Mouse (Mus musculus): ENCODE results near the gene Gins2. TPM values are rescaled to one million over a fixed set of nuclear protein-coding genes. Genes with fewer than 3 reads are reported as not detected.

Gene Gins2
- total and polyA plus RNA-seq, 2 experiments from 2014 or later: 8.4 to 18.1 TPM

GRCm38 (mm10) chr8:120531775-120532516, 57.2 kb downstream of the Gins2 start:
- H3K27me3 ChIP-seq (ENCODE audit: insufficient read depth, low read length): no peaks in the 10 kb centered on the region
- DNase-seq (ENCODE audit: low spot score) (peak; percentile 58), ATAC-seq (ENCODE audit: low FRiP score) (no peak)
- H3K9me3 ChIP-seq (ENCODE audit: low read length): no peaks in the 10 kb centered on the region
- no peak for TF ChIP-seq CTCF (IDR thresholded peaks at IDR 0.05)
- H3K36me3 ChIP-seq (ENCODE audit: insufficient read depth, low read length): no peaks in the 10 kb centered on the region
- WGBS: 52% methylated on average over 10 of the region's 10 CpGs
- H3K27ac ChIP-seq (ENCODE audit: low read depth, low read length): no peak overlapping the region; the same call in 1 of the 2 replicates
- H3K4me2 ChIP-seq (ENCODE audit: low read depth, low read length, poor library complexity, severe bottlenecking): no peak overlapping the region
- no peak overlapping the region for H3K4me3 ChIP-seq (ENCODE audit: low read depth, low read length)
- peaks cover 27% of the 10 kb centered on the region; the same call in 1 of the 2 replicates for H3K4me1 ChIP-seq (ENCODE audit: insufficient read depth, low read length)
- H3K9ac ChIP-seq (replicated peaks; ENCODE audit: low read length, poor library complexity, severe bottlenecking): no peak overlapping the region

- Histone ChIP-seq H3K9me3 (ENCODE audit: low read length) (no peaks in the 10 kb centered on the region), H3K27me3 (ENCODE audit: insufficient read depth, low read length) (no peaks in the 10 kb centered on the region), H3K4me1 (ENCODE audit: insufficient read depth, low read length) (peaks cover 26% of the 10 kb centered on the region; the same call in 1 of the 2 replicates), H3K4me2 (ENCODE audit: low read depth, low read length, poor library complexity, severe bottlenecking) (no peak overlapping the region), H3K36me3 (ENCODE audit: insufficient read depth, low read length) (no peaks in the 10 kb centered on the region), H3K27ac (ENCODE audit: low read depth, low read length) (no peak overlapping the region), H3K9ac (replicated peaks; ENCODE audit: low read length, poor library complexity, severe bottlenecking) (no peak overlapping the region), H3K4me3 (ENCODE audit: low read depth, low read length) (no peak overlapping the region)
- no peak for TF ChIP-seq CTCF (IDR thresholded peaks at IDR 0.05)
- ATAC-seq (ENCODE audit: low FRiP score) (no peak), DNase-seq (ENCODE audit: low spot score) (no peak)
- WGBS: 60% methylated on average over 15 of the region's 16 CpGs
Observed at GRCm38 (mm10) chr8:120530954-120531656, 58.0 kb downstream of the Gins2 start.

- Histone ChIP-seq H3K36me3 (ENCODE audit: insufficient read depth, low read length) (no peaks in the 10 kb centered on the region), H3K9me3 (ENCODE audit: low read length) (no peaks in the 10 kb centered on the region), H3K27me3 (ENCODE audit: insufficient read depth, low read length) (no peaks in the 10 kb centered on the region), H3K4me3 (ENCODE audit: low read depth, low read length) (no peak overlapping the region), H3K4me2 (ENCODE audit: low read depth, low read length, poor library complexity, severe bottlenecking) (no peak overlapping the region), H3K27ac (ENCODE audit: low read depth, low read length) (no peak overlapping the region), H3K4me1 (ENCODE audit: insufficient read depth, low read length) (peaks cover 21% of the 10 kb centered on the region; the same call in 1 of the 2 replicates), H3K9ac (replicated peaks; ENCODE audit: low read length, poor library complexity, severe bottlenecking) (no peak overlapping the region)
- no peak for DNase-seq (ENCODE audit: low spot score)
- no peak for TF ChIP-seq CTCF (IDR thresholded peaks at IDR 0.05)
- no peak for ATAC-seq (ENCODE audit: low FRiP score)
- 63% methylated on average over 7 of the region's 7 CpGs for WGBS
Observed at GRCm38 (mm10) chr8:120529226-120529625, 59.9 kb downstream of the Gins2 start.

Small RNA genes within 50 kb of the gene (microRNA-seq; reads per million reads assigned to microRNA genes)
- gene Mir7687 (ENCODE audit: borderline number of aligned reads): not detected

Other genes starting within 250 kb of the Gins2 start
- gene 1190005I06Rik, start 58.3 kb upstream of the Gins2 start, total RNA-seq (2014; rRNA removed): 27.4 and 30.9 TPM in 2 replicates
- 25.4 and 29.5 TPM in 2 replicates for gene 1190005I06Rik, start 58.3 kb upstream of the Gins2 start, polyA plus RNA-seq (2015; fragmentation: Nextera tagmentation; extraction: Ambion mirVana)
- 3.9 and 13.8 TPM in 2 replicates for gene Gm27021, start 78.8 kb upstream of the Gins2 start, total RNA-seq (2014; rRNA removed)
- gene Gm27021, start 78.8 kb upstream of the Gins2 start, polyA plus RNA-seq (2015; fragmentation: Nextera tagmentation; extraction: Ambion mirVana): 7.9 and 9.1 TPM in 2 replicates
- gene Cox4i1, start 78.9 kb upstream of the Gins2 start, total RNA-seq (2014; rRNA removed): 493 and 558 TPM in 2 replicates
- gene Cox4i1, start 78.9 kb upstream of the Gins2 start, polyA plus RNA-seq (2015; fragmentation: Nextera tagmentation; extraction: Ambion mirVana): 1,374 and 1,478 TPM in 2 replicates
- gene Emc8, start 79.3 kb upstream of the Gins2 start, total RNA-seq (2014; rRNA removed): 30.5 and 43.2 TPM in 2 replicates
- gene Emc8, start 79.3 kb upstream of the Gins2 start, polyA plus RNA-seq (2015; fragmentation: Nextera tagmentation; extraction: Ambion mirVana): 91.6 and 95.8 TPM in 2 replicates
- gene Irf8, start 147.1 kb upstream of the Gins2 start, total RNA-seq (2014; rRNA removed): 3.2 and 3.5 TPM in 2 replicates
- 5.0 and 5.7 TPM in 2 replicates for gene Irf8, start 147.1 kb upstream of the Gins2 start, polyA plus RNA-seq (2015; fragmentation: Nextera tagmentation; extraction: Ambion mirVana)

Data from midbrain, postnatal 0 days (tissue).